Mouse (Mus musculus) liver, embryonic 14.5 days (tissue): ENCODE measurements around the gene Ankrd6.

ENCODE experiments used
- CTCF ChIP-seq: IDR thresholded peaks from 2 replicates; pipeline ENCODE4 v1.5.1; 2016; ENCODE audit warnings: antibody characterized with exemption, low read depth, control low read depth
- EP300 ChIP-seq: IDR thresholded peaks from 2 replicates; pipeline ENCODE4 v1.6.1; 2016; ENCODE audit warnings: antibody characterized with exemption, low read depth

- TF ChIP-seq CTCF: no peak
- TF ChIP-seq EP300: no peak
Observed at GRCm38 (mm10) chr4:32899051-32899450, 51.6 kb downstream of the Ankrd6 start.
